Mouse (Mus musculus): ENCODE measurements around the gene Sik3.

Gene Sik3

DNA sequence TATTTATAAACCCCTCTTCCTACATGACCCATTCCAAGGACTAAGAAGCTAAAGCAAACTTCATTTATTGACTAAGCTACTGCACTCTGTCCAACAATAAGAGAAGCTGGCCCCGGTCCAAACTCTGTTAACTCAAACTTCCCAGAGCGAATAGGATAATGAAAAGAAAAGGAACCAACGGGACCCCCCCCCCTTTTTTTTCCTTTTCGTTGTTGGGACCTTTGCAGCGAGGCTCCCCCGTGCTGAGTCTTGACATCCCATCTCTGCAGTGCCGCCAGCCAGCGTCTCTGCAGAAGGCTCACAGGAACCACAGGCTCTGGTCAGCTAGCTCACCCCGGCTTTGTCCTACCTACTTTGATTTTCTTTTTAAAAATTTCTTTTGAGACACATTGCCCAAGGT lies 3.2 kb downstream of the Sik3 start:
- DNase-seq (ENCODE audit: low spot score) = no peak

DNA sequence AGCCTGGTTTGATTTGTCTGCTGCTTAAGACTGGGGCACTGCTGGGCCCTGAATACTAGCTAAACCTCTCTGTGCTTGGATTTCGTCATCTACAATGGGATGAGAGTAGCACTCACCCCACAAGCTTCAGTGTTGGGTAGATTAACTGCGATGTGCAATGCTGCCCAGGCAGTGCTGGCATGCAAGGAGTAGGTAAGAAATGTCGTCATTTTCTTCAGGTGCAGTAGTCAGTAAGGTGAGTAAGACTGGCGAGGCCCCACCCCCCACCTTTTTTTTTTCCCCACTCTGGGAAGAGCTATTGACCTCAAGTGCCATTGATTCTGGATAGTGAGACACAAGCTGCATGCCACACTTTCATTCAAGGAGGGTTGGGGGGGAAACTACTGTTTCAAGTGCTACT lies 3.8 kb downstream of the Sik3 start:
- DNase-seq (ENCODE audit: low spot score) = no peak

DNA sequence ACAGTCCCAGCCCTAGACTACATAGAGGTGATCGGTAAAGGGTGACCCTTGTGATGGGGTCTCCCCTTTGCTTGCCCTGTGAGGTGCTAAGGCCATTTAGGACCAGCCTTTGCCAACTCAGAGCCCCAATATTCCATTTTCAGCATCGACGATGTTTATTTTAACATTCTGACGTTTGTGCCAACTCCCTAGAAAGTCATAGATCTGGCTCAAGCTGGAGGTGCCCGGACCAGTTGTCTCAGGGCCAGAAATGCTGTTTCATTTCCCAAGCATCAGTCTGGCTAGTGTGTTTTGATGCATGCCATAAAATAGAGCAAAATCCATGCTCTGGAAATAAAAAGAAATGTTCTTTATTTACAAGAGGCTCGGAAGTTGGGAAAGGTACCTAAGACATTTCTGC lies 5.7 kb downstream of the Sik3 start:
- no peak for DNase-seq (ENCODE audit: low spot score)

DNA sequence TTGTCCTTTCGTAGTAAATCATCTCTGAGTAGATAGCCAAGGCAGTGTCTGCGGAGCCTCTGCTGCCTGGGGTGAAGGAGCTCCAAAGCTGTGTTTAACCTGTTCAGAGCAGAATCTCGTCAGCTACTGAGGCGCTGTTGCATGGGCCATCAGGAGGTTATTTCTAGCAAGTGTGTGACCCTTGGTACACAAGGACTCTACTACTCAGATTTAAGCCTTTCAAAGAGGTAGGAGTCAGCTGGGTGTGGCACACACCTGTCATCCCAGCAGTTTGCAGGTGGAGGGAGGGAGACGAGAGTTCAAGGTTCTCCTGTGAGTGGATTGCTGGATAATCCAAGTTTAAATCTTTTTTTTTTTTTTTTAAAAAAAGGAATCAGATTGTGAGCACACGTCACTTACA lies 7.4 kb downstream of the Sik3 start:
- DNase-seq (ENCODE audit: low spot score) = no peak

DNA sequence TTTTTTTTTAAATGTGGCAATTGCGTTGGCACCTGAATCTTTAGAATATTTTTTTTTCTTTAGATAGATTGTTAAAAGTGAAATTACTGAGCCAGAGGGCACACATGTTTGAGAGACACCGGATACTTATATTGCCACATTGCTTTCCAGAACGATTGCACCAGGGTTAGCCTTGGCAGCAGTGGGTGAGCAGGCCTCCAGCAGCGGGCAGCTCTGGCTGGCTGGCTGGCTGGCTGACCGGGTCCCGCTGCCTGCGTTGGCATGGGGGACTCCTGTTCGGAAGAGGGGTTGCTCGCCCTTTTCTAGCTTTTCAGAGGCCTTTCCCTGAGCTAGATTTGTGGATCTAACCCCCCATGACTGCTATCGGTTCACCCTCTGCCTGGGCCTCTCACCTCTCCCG lies 11.0 kb downstream of the Sik3 start:
- no peak for DNase-seq (ENCODE audit: low spot score)

DNA sequence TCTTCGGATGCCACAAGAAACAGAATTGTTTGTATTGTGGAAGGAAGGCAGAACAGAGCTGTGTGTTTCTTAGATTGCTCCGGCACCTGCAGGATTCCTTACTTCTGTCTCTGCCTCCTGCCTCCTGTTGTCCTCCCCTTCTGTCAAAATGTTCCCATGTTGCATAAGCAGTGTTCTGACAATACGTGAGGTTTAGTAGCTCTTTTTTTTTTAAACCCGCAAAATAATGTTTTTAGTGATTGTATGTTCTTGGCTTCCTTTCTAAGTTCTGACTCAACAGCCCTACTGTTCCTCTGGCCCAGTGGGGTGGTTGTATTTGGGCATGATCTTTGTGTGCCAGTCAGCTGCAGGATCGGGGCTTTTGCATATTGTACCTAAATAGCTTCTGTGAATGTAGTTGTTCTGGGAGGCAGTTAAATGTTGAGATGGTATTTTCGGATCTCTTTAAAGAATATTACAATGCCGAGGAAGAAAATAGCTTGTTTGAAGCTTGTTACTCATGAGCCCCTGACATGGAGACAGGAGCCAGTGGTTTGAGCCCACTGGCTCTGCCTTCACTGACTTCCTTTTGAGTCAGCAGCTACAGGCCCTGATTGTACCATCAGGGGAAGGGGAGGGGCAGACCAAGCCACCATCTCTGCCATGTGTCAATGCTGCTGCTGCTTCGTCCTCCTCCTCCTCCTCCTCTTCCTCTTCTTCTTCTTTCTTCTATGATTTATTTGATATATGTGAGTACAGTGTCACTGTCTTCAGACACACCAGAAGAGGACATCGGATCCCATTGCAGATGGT lies 13.6 kb downstream of the Sik3 start:
- no peak for DNase-seq (ENCODE audit: low spot score)

DNA sequence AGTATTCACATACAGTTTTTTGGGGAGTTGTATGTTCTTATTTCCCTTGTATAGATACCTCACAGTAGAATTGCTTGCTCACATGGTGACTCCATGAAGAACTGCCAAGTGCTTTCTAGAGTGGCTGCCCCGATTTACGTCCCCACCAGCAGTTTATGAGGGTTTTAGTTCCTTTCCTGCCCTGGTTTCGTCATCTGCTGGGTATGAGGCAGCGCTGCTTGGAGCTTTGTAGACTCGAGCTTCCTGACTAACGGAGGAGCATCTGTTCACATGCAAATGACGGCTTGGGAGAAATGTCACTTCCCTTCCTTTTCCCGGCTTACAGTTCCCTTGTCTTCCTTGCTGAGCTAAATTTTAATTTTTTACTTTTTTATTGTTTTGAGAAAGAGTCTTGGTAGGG lies 15.4 kb downstream of the Sik3 start:
- no peak for DNase-seq (ENCODE audit: low spot score)

DNA sequence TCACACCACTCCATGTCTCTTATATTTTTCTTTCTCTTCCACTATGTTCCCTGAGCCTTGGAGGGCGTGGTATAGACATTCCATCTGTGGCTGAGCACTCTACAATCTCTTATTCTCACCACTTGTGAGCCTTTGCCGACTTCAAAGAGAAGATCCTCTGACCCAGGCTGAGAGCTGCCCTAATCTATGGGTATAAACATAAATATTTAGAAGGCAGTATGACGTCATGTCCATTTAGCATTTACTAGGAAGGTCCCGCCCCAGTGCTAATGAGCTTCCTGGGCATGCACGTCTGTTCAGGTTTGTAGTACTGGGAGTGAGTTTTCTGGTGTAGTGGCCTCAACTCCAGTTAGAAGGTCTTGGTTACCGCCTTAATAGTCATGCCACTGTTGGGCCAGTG lies 16.9 kb downstream of the Sik3 start:
- DNase-seq (ENCODE audit: low spot score) = no peak

DNA sequence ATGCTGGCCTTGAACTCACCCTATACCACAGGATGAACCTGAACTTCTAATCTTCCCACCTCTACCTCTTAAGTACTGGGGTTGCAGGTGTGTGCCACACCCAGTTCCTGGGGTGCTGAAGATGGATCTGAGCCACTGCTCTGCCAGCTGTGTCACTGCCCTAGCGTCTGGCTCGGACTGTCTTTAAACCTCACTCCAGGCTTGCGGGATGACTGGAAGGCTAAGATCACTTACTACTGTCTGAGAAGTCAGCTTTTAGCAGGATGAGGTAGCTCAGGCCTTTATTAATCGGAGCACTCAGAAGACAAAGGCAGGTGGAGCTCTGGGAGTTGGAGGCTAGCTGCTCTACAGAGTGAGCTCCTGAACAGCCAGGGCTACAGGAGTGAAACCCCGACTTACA lies 17.6 kb downstream of the Sik3 start:
- no peak for DNase-seq (ENCODE audit: low spot score)

DNA sequence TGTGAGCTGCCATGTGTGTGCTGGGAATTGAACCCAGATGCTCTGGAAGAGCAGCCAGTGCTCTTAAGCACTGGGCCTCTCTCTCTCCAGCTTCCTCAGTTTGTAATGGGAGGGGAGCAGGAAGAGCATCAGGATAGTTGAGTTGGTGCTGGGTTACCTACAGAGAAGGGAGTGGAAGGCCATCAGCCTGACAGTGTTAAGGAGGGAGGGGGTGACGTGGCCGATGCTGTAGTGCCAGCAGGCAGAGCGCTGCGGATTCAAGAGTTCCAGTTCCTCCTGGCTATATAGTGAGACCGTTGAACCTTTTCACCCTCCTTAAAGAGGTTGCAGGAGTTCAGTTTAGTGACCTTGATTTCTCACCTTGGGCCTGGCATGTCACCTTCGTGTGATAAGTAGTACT lies 18.3 kb downstream of the Sik3 start:
- DNase-seq (ENCODE audit: low spot score) = no peak

DNA sequence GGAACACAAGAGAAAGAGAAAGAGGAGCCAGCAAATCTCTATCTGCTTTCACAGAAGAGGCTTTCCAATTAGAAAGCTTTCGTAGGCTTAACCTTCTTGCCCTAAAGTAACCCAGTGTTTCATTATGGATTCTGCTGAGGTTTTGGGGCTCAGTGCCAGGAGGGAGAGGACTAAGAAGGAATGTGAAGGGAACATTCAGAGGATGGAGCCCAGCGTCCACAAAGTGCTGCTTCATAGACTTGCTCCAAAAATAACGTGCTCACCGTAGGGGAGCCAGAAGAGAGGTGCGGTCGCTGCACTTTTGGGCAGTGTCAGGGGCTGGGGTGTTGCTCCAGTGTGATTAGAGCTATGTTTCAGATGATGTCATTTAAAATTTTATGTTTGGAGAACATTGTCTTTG lies 19.6 kb downstream of the Sik3 start:
- DNase-seq (ENCODE audit: low spot score) = no peak

DNA sequence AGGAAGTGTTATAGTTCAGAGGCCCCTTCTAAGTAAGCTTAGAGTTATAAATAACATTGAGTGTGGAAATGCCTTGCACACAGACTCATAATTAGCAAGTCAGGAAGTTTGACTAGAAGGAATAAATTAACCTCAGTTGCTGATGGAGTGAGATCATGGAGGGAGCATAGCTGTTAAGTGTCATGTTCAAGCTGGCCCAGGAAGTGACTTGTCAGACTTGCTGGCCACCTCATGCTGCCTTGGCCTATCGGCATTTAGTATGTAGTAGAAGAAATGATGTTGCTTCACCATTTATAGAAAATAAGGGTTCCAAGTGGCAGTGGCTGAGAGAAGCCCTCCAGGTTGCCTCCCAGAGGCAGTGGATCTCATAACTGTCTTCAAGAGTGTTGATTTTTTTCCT lies 20.4 kb downstream of the Sik3 start:
- DNase-seq (ENCODE audit: low spot score) = no peak

DNA sequence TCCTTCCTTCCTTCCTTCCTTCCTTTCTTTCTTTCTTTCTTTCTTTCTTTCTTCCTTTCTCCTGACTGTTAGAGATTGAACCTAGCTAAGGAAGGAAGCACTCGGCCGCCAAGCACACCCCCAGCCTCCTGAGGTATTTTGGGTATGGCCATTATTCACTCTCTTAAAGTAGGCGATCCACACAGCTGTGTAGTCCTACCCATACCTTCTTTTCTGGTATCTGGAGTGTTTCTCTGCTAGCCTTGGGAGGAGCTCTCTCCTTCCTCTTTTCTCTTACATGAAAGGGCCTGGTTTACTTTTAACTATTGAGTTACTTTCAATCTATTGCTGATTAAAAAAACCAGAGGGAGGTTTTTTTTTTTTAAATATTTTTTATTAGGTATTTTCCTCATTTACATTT lies 21.2 kb downstream of the Sik3 start:
- DNase-seq (ENCODE audit: low spot score) = no peak

DNA sequence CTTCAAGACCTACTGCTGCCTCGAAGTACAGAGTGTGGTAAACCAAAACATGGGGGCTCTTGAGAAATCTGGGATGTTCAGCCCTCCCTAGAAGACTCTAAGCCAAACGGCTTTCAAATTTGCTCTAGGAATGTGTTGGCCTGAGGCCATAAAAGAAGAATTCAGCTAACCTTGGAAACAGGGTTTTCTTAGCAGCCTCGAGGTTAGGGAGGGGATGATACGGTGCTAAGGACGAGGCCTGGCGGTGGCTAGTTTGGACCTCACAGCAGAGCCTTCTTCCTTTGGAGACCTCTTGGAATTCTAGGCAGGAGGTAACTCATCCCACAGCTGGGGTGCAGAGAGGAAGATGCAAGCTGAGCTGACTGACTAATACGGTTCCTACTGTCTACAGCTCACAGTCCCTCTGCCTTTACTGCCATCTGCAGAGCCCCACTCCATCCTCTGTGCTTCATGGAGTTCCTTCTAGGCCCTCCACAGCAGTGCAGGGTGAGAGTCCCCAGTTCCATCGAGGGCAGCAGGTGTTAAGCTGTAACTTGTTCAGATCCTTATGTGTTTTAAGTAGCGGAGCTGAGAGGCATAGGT lies 22.8 kb downstream of the Sik3 start:
- DNase-seq (ENCODE audit: low spot score) = no peak

DNA sequence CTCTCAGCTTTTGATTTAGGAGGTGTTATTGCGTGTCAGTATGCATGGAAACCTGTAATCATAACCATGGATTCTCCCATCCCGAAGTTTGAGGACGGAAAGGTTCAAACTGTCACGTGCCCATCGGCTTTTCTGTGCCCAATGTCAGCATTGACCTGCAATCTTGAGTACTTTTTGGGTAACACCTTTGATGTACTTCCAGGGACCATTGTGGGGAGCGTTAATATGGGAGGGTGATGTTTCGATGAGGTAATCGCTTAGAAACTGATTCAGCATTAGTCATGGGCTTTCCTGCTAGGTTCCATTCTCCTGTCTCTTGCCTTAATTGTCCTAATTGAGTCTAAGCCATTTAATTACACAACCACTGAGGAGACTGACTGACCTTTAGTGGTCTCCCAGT lies 24.3 kb downstream of the Sik3 start:
- DNase-seq (ENCODE audit: low spot score) = no peak

DNA sequence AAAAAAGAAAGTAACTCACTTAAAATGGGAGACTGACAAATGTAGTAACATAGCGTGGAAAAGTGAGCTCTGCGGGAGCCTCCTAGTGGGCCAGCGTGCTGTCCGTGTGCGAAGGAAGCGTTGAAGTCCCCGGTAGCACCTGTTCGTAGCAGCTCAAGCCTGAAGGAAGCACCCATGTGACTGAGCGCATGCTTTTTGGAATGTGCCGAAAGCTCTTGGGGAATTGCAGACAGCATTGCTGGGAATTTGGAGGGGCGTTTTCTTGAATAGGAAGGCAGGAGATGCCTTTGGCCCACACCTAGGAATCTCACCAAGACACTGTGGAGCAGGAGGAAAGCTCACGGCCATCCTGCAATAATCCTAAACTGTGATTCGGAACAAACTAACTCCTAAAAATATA lies 26.2 kb downstream of the Sik3 start:
- no peak for DNase-seq (ENCODE audit: low spot score)

DNA sequence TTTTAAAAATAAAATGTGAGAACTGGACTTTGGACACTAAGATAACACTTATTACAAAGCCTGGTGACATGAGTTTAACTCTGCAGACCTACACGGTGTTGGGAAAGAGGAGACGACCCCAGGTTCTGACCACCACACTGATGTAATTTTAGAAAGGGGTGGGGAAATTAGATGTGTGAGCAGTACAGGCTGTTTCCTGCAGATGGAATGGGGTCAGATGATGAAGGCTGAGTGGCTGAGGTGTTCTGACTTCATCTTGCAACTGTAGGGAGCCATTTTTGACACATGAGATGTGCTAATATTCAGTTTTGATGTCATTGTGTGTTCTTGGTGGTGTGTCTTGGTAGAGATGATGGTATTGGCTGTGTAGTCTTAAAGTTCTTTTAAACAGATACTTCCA lies 28.6 kb downstream of the Sik3 start:
- DNase-seq (ENCODE audit: low spot score) = no peak

DNA sequence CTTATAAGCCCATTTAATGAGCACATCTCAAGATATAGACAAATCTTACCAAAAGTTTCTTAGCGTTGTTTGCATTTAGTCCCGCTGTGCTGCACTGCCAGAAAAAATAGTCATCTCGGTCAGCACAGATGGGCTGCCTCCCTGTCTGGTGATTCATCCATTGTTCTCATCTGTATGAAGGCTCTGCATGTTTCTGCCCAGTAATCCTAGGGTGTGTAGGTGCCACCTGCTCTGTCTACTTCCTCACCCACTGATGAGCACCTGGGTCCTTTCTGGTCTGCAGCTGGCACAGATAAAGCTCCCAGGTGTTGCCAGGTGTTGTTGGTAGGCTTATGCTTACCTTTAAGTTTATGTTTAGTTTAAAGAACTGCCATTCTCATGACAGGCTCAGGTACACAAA lies 29.8 kb downstream of the Sik3 start:
- no peak for DNase-seq (ENCODE audit: low spot score)

DNA sequence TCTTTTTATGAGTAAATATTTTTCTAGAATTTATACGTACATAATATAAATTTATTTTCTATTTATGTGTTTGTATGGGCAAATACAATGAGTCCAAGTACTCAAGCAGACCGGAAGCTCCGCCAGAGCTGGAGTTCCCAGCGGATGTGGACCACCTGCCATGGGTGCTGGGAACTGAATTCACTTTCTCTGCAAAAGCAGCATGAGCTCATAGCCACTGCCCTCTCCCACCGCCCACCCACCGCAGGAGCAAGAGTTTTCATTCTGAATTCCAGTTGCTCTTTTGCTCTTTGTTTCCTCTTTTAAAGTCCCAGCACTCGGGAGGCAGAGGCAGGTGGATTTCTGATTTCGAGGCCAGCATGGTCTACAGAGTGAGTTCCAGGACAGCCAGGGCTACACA lies 31.0 kb downstream of the Sik3 start:
- DNase-seq (ENCODE audit: low spot score) = no peak

DNA sequence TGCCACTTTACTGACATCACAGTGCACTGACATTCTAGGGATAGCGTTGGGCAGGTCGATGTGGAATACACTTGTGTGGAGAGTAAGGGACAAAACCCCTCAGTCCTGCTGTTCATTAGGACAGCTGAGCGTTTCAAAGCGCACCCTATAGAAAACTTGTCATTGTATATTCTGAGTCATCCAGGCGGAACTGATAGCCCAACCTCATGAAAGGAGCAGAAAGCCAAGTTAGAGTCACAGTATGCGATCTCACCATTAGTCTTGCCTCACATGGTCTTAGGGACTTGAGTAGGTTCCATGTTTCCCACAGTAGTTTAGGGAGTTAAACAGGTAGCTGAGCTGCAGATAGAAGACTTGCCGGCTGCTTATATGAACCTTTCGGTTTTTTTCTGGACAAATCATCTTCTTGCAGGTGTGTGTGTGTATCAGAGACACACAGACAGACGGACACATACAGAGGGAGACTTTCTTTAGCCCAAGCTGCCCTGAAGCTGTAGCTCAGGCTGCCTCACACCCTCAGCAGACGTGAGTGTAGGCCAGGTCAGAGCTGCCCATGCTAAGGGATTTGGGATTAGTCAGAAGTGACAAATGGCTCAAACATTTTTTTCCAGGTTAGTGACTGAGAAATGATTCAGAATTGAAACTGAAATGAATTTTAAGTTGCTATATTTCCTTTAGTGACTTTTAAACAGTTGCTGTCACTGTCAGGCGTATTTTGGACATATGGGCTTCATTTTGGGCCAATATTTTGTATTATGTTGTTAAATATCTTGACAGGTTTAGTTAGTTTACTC lies 34.3 kb downstream of the Sik3 start:
- no peak for DNase-seq (ENCODE audit: low spot score)

DNA sequence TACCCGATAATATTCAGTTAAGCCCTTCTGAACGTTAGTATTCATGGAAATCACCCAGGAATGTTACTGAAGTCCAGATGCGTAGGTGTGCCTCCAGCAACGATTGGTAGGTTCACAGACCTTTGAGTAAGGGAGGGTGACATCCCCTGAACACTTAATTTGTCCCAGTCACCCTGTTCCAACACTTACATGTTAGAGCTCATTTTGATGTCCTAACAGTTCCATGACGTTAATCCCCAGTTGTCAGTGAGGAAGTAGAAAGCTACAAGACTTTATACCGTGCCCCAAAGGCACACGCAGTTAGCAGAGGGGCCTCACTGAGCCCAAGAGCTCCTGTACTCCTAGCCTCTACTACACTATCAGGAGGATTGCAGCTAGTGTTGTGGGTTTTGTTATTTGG lies 36.9 kb downstream of the Sik3 start:
- DNase-seq (ENCODE audit: low spot score) = no peak

DNA sequence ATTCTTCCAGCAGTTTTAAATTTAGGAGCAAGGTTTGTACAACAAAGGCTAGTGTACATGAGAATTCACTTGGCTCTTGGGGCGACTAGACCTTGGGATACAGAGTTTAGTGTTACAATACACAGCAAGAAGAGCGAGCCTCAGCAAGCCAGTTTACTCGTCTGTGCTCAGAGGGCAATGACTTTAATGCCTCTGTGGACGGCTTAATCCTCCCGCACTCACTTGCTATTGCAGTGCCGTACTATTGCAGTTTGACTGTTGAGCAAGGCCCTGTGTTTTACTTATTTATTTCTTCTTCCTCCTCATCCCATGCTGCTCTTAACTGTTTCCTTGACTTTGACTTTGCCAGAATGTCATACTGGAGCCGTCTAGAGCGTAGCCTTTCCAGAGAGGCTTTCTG lies 37.6 kb downstream of the Sik3 start:
- DNase-seq (ENCODE audit: low spot score) = no peak

DNA sequence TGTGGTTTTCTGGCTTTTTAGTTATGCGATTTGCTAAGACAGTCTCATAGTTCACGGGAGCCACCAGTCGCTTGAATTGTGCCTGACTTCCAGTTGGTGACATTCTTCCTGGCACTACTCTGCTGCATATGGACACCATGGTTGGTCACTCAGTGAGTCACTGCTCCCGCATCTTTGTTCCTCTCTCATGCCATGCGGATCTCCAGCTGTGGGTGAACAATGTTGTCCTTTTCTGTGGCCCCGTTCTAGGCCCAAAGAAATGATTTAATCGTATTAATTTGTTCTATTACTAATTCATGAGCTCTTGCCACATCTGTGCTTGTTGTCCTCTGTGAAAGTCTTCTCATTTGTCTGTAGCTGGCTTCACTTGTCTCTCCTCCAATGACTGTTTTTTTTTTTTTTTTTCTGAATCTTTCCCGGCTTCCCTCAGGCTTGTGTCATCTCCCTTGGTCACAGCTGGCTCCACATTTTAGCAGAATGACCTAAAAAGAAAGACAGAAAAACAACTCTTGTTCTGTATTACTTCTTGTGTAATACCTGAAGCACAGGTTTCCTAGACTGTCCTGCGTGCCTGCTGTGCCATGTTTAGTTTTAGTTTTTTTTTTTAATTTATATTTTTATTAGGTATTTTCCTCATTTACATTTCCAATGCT lies 40.5 kb downstream of the Sik3 start:
- no peak for DNase-seq (ENCODE audit: low spot score)

Data from urinary bladder, postnatal 10 days (tissue).